Mouse (Mus musculus): ENCODE measurements at regions not wholly inside any gene's neighbourhood (a gene's known extent, or its start where the extent isn't known, plus 50 kb on each side); places are given as distances from the start of the nearest gene placed in this dataset.
"Not testable (repeated sequence)": the region's sequence is repeated elsewhere in the genome, so short reads cannot be mapped to it uniquely, and the experiment has no call there.

- 63% methylated on average over 4 of the region's 4 CpGs for WGBS
- Histone ChIP-seq H3K9ac (replicated peaks; ENCODE audit: low read depth, low read length) (no peak overlapping the region), H3K4me1 (ENCODE audit: control insufficient read depth, insufficient read depth) (no peaks in the 10 kb centered on the region), H3K27ac (ENCODE audit: low read depth) (no peak overlapping the region), H3K4me3 (ENCODE audit: low read depth, low read length) (no peak overlapping the region), H3K36me3 (replicated peaks; ENCODE audit: control insufficient read depth, insufficient read depth, low read length) (no peaks in the 10 kb centered on the region), H3K4me2 (ENCODE audit: low read depth, low read length) (no peak overlapping the region), H3K9me3 (replicated peaks; ENCODE audit: control insufficient read depth, low read length) (no peaks in the 10 kb centered on the region), H3K27me3 (ENCODE audit: control insufficient read depth, insufficient read depth, low read length) (no peaks in the 10 kb centered on the region)
- ATAC-seq (ENCODE audit: insufficient read depth, low read depth) (no peak), DNase-seq (ENCODE audit: low spot score) (no peak)
- TF ChIP-seq CTCF (IDR thresholded peaks at IDR 0.05; ENCODE audit: low read depth) = no peak
- TF ChIP-seq EP300 (IDR thresholded peaks at IDR 0.05; ENCODE audit: low read depth) = no peak
Observed at GRCm38 (mm10) chr4:67378632-67379031, 551.2 kb downstream of the Tlr4 start.

DNA sequence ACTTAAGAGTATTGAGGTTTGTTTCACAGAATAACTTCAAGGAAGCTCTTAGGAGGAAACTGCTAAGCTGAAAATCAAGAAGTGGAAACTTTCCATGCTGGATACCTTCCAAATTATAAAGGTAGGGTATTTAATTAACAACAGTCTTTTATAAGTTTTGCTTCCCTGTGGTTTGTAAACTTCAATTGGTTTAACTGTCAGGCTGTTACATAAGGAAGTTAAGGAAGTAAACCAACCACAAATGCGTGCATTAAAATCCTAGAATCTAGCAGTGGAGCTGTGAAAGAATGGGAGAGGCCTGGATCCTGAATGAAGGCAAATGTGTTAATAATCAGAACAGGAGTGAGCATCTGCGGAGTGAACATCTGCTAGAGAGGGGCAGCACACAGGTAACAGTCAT, 560.5 kb downstream of the Tlr4 start:
- H3K4me2 ChIP-seq (ENCODE audit: low read depth, low read length) = no peak overlapping the region
- no peaks in the 10 kb centered on the region for H3K4me1 ChIP-seq (ENCODE audit: control insufficient read depth, insufficient read depth)
- no peak overlapping the region for H3K4me3 ChIP-seq (ENCODE audit: low read depth, low read length)
- TF ChIP-seq CTCF (IDR thresholded peaks at IDR 0.05; ENCODE audit: low read depth) (no peak), EP300 (IDR thresholded peaks at IDR 0.05; ENCODE audit: low read depth) (no peak)
- DNase-seq (ENCODE audit: low spot score) (no peak), ATAC-seq (ENCODE audit: insufficient read depth, low read depth) (no peak)
- no peak overlapping the region for H3K9ac ChIP-seq (replicated peaks; ENCODE audit: low read depth, low read length)
- no peak overlapping the region for H3K27ac ChIP-seq (ENCODE audit: low read depth)
- 72% methylated on average over 2 of the region's 2 CpGs for WGBS
- no peaks in the 10 kb centered on the region for H3K9me3 ChIP-seq (replicated peaks; ENCODE audit: control insufficient read depth, low read length)
- no peaks in the 10 kb centered on the region for H3K36me3 ChIP-seq (replicated peaks; ENCODE audit: control insufficient read depth, insufficient read depth, low read length)
- no peaks in the 10 kb centered on the region for H3K27me3 ChIP-seq (ENCODE audit: control insufficient read depth, insufficient read depth, low read length)

DNA sequence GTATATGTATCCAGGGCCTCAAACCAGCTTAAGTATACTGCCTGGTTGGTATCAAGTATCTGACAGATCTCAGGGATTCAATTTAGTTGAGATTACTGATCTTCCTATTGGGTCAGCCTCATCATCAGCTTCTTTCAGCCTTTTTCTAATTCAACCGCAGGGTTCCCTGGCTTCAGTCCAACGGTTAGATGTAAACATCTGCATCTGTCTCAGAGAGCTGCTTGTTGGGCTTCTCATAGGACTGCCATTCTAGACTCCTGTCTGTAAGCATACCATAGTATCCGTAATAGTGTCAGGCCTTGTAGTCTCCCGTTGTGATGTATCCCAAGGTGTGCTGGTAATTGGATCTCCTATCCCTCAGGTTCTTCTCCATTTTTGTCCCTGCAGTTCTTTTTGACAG, 575.6 kb downstream of the Tlr4 start:
- Histone ChIP-seq H3K4me3 (ENCODE audit: low read depth, low read length) (no peak overlapping the region), H3K9ac (replicated peaks; ENCODE audit: low read depth, low read length) (no peak overlapping the region), H3K27ac (ENCODE audit: low read depth) (no peak overlapping the region), H3K36me3 (replicated peaks; ENCODE audit: control insufficient read depth, insufficient read depth, low read length) (no peaks in the 10 kb centered on the region), H3K4me2 (ENCODE audit: low read depth, low read length) (no peak overlapping the region), H3K4me1 (ENCODE audit: control insufficient read depth, insufficient read depth) (no peaks in the 10 kb centered on the region), H3K9me3 (replicated peaks; ENCODE audit: control insufficient read depth, low read length) (no peaks in the 10 kb centered on the region), H3K27me3 (ENCODE audit: control insufficient read depth, insufficient read depth, low read length) (no peaks in the 10 kb centered on the region)
- DNase-seq (ENCODE audit: low spot score) (no peak), ATAC-seq (ENCODE audit: insufficient read depth, low read depth) (no peak)
- WGBS = 74% methylated on average over 4 of the region's 4 CpGs
- no peak for TF ChIP-seq CTCF (IDR thresholded peaks at IDR 0.05; ENCODE audit: low read depth)

DNA sequence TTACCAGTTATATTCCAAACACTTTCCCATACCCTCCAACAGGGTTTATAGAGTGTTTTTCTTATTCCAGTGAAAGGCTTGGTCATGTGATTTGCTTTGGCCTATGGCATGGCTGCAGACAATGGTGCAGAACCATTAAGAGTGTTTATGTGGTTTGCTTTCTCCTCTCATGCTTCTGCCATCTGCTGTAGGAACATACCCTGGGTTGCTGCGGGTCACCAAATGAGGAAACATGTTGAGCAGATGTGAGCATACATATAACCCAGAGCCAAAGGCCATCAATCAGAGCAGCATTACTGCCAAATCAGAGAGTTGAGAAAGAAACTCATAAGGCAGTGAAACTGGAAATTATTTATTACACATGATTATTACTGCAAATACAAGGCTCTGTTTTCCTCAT, 596.7 kb downstream of the Tlr4 start:
- H3K4me2 ChIP-seq (ENCODE audit: low read depth, low read length) = no peak overlapping the region
- H3K4me1 ChIP-seq (ENCODE audit: control insufficient read depth, insufficient read depth) = no peaks in the 10 kb centered on the region
- H3K27ac ChIP-seq (ENCODE audit: low read depth) = no peak overlapping the region
- H3K36me3 ChIP-seq (replicated peaks; ENCODE audit: control insufficient read depth, insufficient read depth, low read length) = no peaks in the 10 kb centered on the region
- no peak overlapping the region for H3K4me3 ChIP-seq (ENCODE audit: low read depth, low read length)
- TF ChIP-seq CTCF (IDR thresholded peaks at IDR 0.05; ENCODE audit: low read depth) (no peak), EP300 (IDR thresholded peaks at IDR 0.05; ENCODE audit: low read depth) (no peak)
- DNase-seq (ENCODE audit: low spot score) (no peak), ATAC-seq (ENCODE audit: insufficient read depth, low read depth) (no peak)
- no peaks in the 10 kb centered on the region for H3K27me3 ChIP-seq (ENCODE audit: control insufficient read depth, insufficient read depth, low read length)
- WGBS = 73% methylated on average over 1 of the region's 1 CpGs
- no peak overlapping the region for H3K9ac ChIP-seq (replicated peaks; ENCODE audit: low read depth, low read length)
- no peaks in the 10 kb centered on the region for H3K9me3 ChIP-seq (replicated peaks; ENCODE audit: control insufficient read depth, low read length)

- no peak overlapping the region for H3K27ac ChIP-seq (ENCODE audit: low read depth)
- ATAC-seq (ENCODE audit: insufficient read depth, low read depth) (no peak), DNase-seq (ENCODE audit: low spot score) (no peak)
- no peaks in the 10 kb centered on the region for H3K27me3 ChIP-seq (ENCODE audit: control insufficient read depth, insufficient read depth, low read length)
- H3K36me3 ChIP-seq (replicated peaks; ENCODE audit: control insufficient read depth, insufficient read depth, low read length) = no peaks in the 10 kb centered on the region
- no peak overlapping the region for H3K9ac ChIP-seq (replicated peaks; ENCODE audit: low read depth, low read length)
- 82% methylated on average over 6 of the region's 6 CpGs for WGBS
- no peaks in the 10 kb centered on the region for H3K4me1 ChIP-seq (ENCODE audit: control insufficient read depth, insufficient read depth)
- H3K9me3 ChIP-seq (replicated peaks; ENCODE audit: control insufficient read depth, low read length) = no peaks in the 10 kb centered on the region
- no peak for TF ChIP-seq CTCF (IDR thresholded peaks at IDR 0.05; ENCODE audit: low read depth)
- TF ChIP-seq EP300 (IDR thresholded peaks at IDR 0.05; ENCODE audit: low read depth) = no peak
- no peak overlapping the region for H3K4me2 ChIP-seq (ENCODE audit: low read depth, low read length)
- H3K4me3 ChIP-seq (ENCODE audit: low read depth, low read length) = no peak overlapping the region
Observed at GRCm38 (mm10) chr4:67425712-67426111, 598.3 kb downstream of the Tlr4 start.

DNA sequence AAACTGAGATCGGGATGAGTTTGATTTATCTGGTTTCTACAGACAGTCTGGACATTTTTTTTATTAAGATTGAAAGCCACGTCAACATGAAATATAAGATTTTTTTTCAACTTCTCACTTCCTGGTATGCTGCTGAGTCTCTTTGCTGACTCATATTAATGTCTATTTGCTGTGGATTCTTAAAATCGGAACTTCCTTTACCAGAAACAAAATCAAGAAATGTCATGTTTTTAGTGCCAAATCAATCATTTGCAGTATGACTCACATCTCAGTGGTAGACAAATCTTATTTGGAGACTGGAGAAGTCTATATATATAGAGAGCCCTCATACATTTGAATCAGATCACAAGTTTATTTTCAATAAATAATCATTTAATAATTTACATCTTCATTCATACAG, 620.5 kb downstream of the Tlr4 start:
- Histone ChIP-seq H3K9me3 (replicated peaks; ENCODE audit: control insufficient read depth, low read length) (no peaks in the 10 kb centered on the region), H3K36me3 (replicated peaks; ENCODE audit: control insufficient read depth, insufficient read depth, low read length) (no peaks in the 10 kb centered on the region), H3K4me3 (ENCODE audit: low read depth, low read length) (no peak overlapping the region), H3K9ac (replicated peaks; ENCODE audit: low read depth, low read length) (no peak overlapping the region), H3K27ac (ENCODE audit: low read depth) (no peak overlapping the region), H3K4me1 (ENCODE audit: control insufficient read depth, insufficient read depth) (no peaks in the 10 kb centered on the region), H3K4me2 (ENCODE audit: low read depth, low read length) (no peak overlapping the region), H3K27me3 (ENCODE audit: control insufficient read depth, insufficient read depth, low read length) (no peaks in the 10 kb centered on the region)
- TF ChIP-seq EP300 (IDR thresholded peaks at IDR 0.05; ENCODE audit: low read depth) (no peak), CTCF (IDR thresholded peaks at IDR 0.05; ENCODE audit: low read depth) (no peak)
- no peak for DNase-seq (ENCODE audit: low spot score)
- WGBS = 70% methylated on average over 3 of the region's 3 CpGs
- ATAC-seq (ENCODE audit: insufficient read depth, low read depth) = no peak

DNA sequence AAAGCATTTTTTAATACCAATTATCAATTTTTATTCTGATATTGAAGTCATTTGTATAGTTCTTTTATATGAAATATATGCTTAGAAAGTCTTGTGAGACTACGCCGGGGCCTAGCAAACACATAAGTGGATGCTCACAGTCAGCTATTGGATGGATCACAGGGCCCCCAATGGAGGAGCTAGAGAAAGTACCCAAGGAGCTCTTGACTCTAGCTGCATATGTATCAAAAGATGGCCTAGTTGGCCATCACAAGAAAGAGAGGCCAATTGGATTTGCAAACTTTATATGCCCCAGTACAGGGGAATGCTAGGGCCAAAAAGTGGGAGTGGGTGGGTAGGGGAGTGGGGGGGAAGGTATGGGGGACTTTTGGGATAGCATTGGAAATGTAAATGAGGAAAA, 632.5 kb downstream of the Tlr4 start:
- 87% methylated on average over 2 of the region's 2 CpGs for WGBS
- not testable (repeated sequence) for H3K36me3 ChIP-seq (replicated peaks; ENCODE audit: control insufficient read depth, insufficient read depth, low read length); H3K27ac ChIP-seq (ENCODE audit: low read depth); H3K9ac ChIP-seq (replicated peaks; ENCODE audit: low read depth, low read length); H3K4me1 ChIP-seq (ENCODE audit: control insufficient read depth, insufficient read depth); H3K4me2 ChIP-seq (ENCODE audit: low read depth, low read length); H3K9me3 ChIP-seq (replicated peaks; ENCODE audit: control insufficient read depth, low read length); DNase-seq (ENCODE audit: low spot score); H3K4me3 ChIP-seq (ENCODE audit: low read depth, low read length); ATAC-seq (ENCODE audit: insufficient read depth, low read depth); H3K27me3 ChIP-seq (ENCODE audit: control insufficient read depth, insufficient read depth, low read length)

Data from heart, postnatal 0 days (tissue).